Mouse (Mus musculus) kidney, postnatal 0 days (tissue): Measurements from ENCODE around the gene Rap1gap. TPM values are rescaled to one million over a fixed set of nuclear protein-coding genes. Genes with fewer than 3 reads are reported as not detected.
A peak's percentile ranks its signal among the peaks of the same experiment; 100 is the strongest.

ENCODE experiments used
- ATAC-seq: fragments of 200-750 bp; cut with Nextera tagmentation; replicated peaks from 2 replicates; pipeline ENCODE4 v1.8.0; 2017; ENCODE audit warnings: low read depth, moderate number of reproducible peaks, moderate TSS enrichment, moderate library complexity; ENCODE audit not compliant: low FRiP score
- DNase-seq: peaks from one replicate; pipeline ENCODE4 v3.0.0-alpha.2; 2016; ENCODE audit warnings: low spot score
- H3K27ac ChIP-seq: fragments of 300-500 bp; sonication (generic); 2 replicates; pipeline ENCODE4 v1.5.1; 2014; ENCODE audit warnings: mild to moderate bottlenecking
- H3K27me3 ChIP-seq: fragments of 300-500 bp; sonication (generic); 2 replicates; pipeline ENCODE4 v1.6.1; 2014; ENCODE audit warnings: low read length, mixed read lengths; ENCODE audit not compliant: insufficient read depth
- H3K36me3 ChIP-seq: fragments of 300-500 bp; sonication (generic); 2 replicates; pipeline ENCODE4 v1.6.1; 2014; ENCODE audit warnings: low read length, mixed read lengths; ENCODE audit not compliant: insufficient read depth
- H3K4me1 ChIP-seq: fragments of 300-500 bp; sonication (generic); replicated peaks from 2 replicates; pipeline ENCODE4 v1.6.1; 2014; ENCODE audit warnings: antibody characterized with exemption, low read length, mixed read lengths; ENCODE audit not compliant: insufficient read depth
- H3K4me2 ChIP-seq: fragments of 300-500 bp; sonication (generic); 2 replicates; pipeline ENCODE4 v1.6.1; 2014; ENCODE audit warnings: mild to moderate bottlenecking, low read length, moderate library complexity, mixed read lengths
- H3K4me3 ChIP-seq: fragments of 300-500 bp; sonication (generic); replicated peaks from 2 replicates; pipeline ENCODE4 v1.5.1; 2014; ENCODE audit warnings: low read depth, low read length
- H3K9ac ChIP-seq: fragments of 300-500 bp; sonication (generic); 2 replicates; pipeline ENCODE4 v1.6.1; 2014; ENCODE audit warnings: low read depth, low read length
- H3K9me3 ChIP-seq: fragments of 300-500 bp; sonication (generic); replicated peaks from 2 replicates; pipeline ENCODE4 v1.6.1; 2016; ENCODE audit warnings: low read length, inconsistent platforms, mixed read lengths
- CTCF ChIP-seq: IDR thresholded peaks from 2 replicates; pipeline ENCODE4 v1.5.1; 2016; ENCODE audit warnings: antibody characterized with exemption, low read depth, mild to moderate bottlenecking, moderate library complexity
- WGBS: fragments of 180-500 bp; shearing (Covaris S2); extraction: QIAGEN DNeasy Blood & Tissue Kit; methylation state at CpG from one replicate; pipeline ENCODE4 v1.1.7; 2014; 5-methylcytosine and 5-hydroxymethylcytosine counted together
- polyA plus RNA-seq: library from polyadenylated mRNA; unstranded; fragments of >200 nt; fragmentation: Nextera tagmentation; extraction: Ambion mirVana; gene quantifications from 2 replicates; pipeline ENCODE4 v1.2.1, GENCODE M21; 2015

Rap1gap gene
- polyA plus RNA-seq, 1 experiment from 2014 or later, result 30.6 TPM

DNA sequence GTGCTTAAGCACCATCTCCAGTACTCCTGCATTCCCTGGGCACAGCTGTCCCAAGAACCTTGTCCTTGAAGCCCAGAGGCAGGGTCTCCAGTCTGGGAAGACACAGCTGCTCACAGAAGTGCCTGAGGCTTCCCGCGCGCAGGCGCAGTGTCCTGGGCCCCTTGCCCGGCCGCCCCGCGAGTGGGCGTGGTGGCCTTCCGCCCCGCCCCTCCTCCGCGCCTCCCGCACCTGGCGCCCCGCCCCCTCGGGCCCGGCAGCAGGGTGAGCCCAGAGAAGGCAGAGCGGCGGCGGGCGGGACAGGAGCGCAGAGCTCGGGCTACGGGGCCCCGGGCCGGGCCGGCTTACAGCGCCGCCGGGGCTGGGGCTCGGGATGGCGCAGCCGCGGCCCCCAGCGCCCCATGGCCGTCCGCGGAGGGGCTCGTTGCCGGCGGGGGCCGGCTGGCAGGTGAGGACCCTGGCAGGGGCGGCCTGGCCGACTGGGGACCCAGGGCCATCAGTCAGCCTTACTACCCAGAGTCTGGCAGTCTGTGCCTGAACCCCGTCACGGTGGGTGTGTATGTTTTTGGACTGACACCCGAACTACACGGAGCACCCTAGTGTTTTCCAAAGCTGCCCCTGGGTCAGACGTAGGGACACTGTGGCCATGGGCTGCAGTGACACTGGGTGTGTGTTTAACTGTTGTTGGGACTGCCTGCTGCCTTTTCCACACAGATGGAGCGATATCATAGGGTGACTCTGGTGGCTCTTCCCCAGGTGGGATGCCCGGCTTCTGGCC, 42.9 kb downstream of the Rap1gap start:
- no peaks in the 10 kb centered on the region for H3K27me3 ChIP-seq
- ATAC-seq (peak; percentile 80), DNase-seq (peak; percentile 93)
- H3K4me1 ChIP-seq, result no peaks in the 10 kb centered on the region
- H3K4me2 ChIP-seq, result peak overlapping the region; percentile 68
- peak overlapping the region; percentile 45 for H3K4me3 ChIP-seq
- peak overlapping the region; percentile 50; the same call in 1 of the 2 replicates for H3K9ac ChIP-seq
- H3K36me3 ChIP-seq, result no peaks in the 10 kb centered on the region
- H3K9me3 ChIP-seq, result no peaks in the 10 kb centered on the region
- no peak overlapping the region; the same call in 1 of the 2 replicates for H3K27ac ChIP-seq
- TF ChIP-seq CTCF, result no peak
- 4% methylated on average over 51 of the region's 52 CpGs for WGBS

DNA sequence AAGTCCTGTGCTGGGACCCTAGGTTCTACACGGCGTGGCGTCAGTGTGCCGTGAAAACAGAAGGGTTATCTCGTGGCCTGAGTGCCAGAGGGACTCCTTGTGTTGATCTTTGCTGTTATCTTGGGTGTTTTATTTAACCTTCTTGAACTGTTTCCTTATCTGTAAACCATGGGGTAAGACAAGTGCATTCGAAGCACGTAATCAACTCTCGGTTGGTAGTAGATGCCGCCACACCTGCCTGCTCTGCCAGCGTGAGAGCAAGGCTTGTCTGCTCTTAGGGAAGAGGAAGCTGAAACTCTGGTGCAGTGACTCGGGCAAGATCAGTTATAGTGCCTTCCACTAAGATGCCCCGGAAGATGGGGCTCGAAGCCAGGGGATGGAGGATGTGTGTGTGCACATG, 48.4 kb downstream of the Rap1gap start:
- no peak overlapping the region for H3K4me3 ChIP-seq
- H3K4me1 ChIP-seq, result no peaks in the 10 kb centered on the region
- no peak overlapping the region for H3K27ac ChIP-seq
- WGBS, result 87% methylated on average over 13 of the region's 13 CpGs
- ATAC-seq, result no peak
- no peaks in the 10 kb centered on the region for H3K9me3 ChIP-seq
- no peak overlapping the region for H3K4me2 ChIP-seq
- no peaks in the 10 kb centered on the region for H3K36me3 ChIP-seq
- no peak overlapping the region for H3K9ac ChIP-seq
- no peaks in the 10 kb centered on the region for H3K27me3 ChIP-seq
- no peak for DNase-seq
- no peak for TF ChIP-seq CTCF

DNA sequence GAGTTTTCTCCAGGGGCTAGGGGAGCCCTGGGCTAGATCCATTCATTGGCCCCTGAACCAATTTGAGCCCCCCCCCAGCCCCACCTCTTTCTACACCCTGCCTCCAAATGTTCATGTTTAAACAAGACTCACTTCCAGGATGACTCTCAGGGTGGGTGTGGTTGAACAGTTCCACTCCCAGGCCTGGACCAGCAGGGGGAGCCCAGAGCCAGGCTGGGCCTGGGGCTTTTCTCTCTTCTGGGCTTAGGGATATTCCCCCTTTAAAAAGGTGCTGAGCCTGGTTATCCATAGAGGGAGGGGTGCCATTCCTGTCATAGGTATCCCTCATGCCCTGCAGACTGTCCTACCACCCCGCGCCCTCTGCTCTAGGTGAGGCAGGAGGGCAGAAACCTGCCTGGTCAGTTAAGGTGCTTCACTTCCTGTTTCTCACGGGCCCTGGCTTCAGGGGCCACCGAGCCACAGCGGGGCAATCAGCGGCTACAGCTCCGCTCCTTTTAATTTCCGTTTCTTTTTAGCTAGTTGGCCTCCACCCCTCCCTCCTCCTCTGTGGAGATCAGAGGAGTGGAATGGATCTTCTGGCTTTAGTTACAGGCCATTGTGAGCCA, 49.6 kb downstream of the Rap1gap start:
- Histone ChIP-seq H3K9ac (no peak overlapping the region), H3K4me3 (no peak overlapping the region), H3K27me3 (no peaks in the 10 kb centered on the region), H3K27ac (no peak overlapping the region), H3K4me2 (no peak overlapping the region), H3K36me3 (no peaks in the 10 kb centered on the region), H3K9me3 (no peaks in the 10 kb centered on the region), H3K4me1 (no peaks in the 10 kb centered on the region)
- peak; percentile 65 for TF ChIP-seq CTCF
- 17% methylated on average over 8 of the region's 8 CpGs for WGBS
- no peak for DNase-seq
- ATAC-seq, result 0 out of 2 replicates have a peak, but pooled peaks have one; percentile 40

DNA sequence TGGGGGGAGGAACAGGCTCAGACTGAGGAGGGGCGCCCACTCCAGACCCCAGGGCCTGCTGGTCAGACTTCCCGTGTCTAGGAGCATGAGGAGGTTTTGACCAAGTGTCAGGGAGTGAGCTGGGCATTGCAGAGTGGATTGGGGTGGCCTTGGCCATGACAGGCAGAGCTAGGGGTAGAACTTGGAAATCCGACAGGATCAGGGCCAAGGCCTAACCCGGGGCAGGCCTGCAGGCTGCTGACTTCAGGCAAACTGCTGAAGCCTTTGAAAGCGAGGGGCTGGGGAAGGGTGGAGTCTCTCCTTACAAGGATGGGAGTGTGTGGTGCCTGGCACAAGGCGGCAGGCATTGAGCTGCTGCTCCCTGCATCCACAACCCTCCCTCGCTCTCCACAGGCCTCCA, 52.5 kb downstream of the Rap1gap start:
- Histone ChIP-seq H3K4me1 (no peaks in the 10 kb centered on the region; the same call in 1 of the 2 replicates), H3K9ac (no peak overlapping the region), H3K27ac (no peak overlapping the region), H3K36me3 (no peaks in the 10 kb centered on the region), H3K27me3 (no peaks in the 10 kb centered on the region), H3K4me3 (no peak overlapping the region), H3K9me3 (no peaks in the 10 kb centered on the region), H3K4me2 (no peak overlapping the region)
- DNase-seq (no peak), ATAC-seq (no peak)
- WGBS, result 66% methylated on average over 7 of the region's 7 CpGs
- no peak for TF ChIP-seq CTCF

DNA sequence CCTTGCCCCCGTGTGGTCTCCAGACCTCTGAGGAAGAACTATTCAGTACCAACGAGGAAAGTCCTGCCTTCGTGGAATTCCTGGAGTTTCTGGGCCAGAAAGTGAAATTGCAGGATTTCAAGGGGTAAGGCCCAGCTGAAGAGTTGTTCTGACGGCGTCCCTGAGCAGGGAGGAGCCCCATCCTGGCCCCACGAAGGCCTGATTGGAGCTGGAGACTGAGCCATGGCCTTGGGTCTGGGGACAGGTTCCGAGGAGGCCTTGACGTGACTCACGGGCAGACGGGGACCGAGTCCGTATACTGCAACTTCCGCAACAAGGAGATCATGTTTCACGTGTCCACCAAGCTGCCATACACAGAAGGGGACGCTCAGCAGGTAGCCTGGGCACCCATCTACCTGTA, 53.1 kb downstream of the Rap1gap start:
- Histone ChIP-seq H3K36me3 (no peaks in the 10 kb centered on the region), H3K4me3 (no peak overlapping the region), H3K4me1 (no peaks in the 10 kb centered on the region; the same call in 1 of the 2 replicates), H3K27ac (no peak overlapping the region), H3K9ac (no peak overlapping the region), H3K4me2 (no peak overlapping the region), H3K9me3 (no peaks in the 10 kb centered on the region), H3K27me3 (no peaks in the 10 kb centered on the region)
- no peak for TF ChIP-seq CTCF
- WGBS, result 59% methylated on average over 15 of the region's 15 CpGs
- ATAC-seq, result no peak
- no peak for DNase-seq

DNA sequence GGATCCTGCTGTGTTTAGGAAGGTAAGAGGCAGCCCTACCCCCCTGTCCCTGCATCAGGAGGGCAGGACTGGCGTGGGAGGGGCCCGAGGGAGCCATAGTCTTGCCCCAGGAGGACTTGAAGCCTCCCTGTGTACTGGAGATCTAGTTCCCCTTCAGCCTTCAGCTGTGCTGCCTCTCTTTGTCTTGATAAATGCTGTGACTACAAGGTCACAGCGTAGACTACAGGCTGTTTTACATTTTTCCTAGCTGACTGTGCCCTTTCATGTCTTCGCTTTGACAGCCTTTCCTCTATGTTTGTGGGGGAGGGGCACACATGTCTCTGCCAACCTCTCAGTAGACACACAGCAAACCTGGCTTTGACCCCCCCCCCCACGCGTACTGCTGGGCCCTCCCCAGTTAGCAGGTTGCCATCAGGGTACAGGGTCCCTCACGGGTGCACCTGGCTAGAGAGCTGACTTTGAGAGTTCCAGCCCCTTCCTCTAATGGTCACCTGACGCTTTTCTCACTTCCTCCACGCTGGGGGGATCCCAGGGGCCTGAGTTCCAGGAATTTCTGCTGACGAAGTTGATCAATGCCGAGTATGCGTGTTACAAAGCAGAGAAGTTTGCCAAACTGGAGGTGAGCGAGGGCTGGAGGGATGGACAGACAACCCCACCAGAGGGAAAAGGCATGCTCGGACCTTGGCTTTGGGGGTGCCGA, 55.0 kb downstream of the Rap1gap start:
- 41% methylated on average over 15 of the region's 15 CpGs for WGBS
- Histone ChIP-seq H3K36me3 (no peaks in the 10 kb centered on the region), H3K4me3 (no peak overlapping the region), H3K4me2 (no peak overlapping the region), H3K9me3 (no peaks in the 10 kb centered on the region), H3K4me1 (no peaks in the 10 kb centered on the region; the same call in 1 of the 2 replicates), H3K9ac (no peak overlapping the region), H3K27me3 (peaks cover 2% of the 10 kb centered on the region; the same call in 1 of the 2 replicates), H3K27ac (no peak overlapping the region)
- ATAC-seq (no peak), DNase-seq (no peak)
- no peak for TF ChIP-seq CTCF
